Mouse (Mus musculus) midbrain, postnatal 0 days (tissue): ENCODE data around the gene Gm9970. TPM values are rescaled to one million over a fixed set of nuclear protein-coding genes. Genes with fewer than 3 reads are reported as not detected.
A peak's percentile ranks its signal among the peaks of the same experiment; 100 is the strongest.

ENCODE experiments used
- ATAC-seq: fragments of 200-750 bp; cut with Nextera tagmentation; 2 replicates; pipeline ENCODE4 v1.8.0; 2017; ENCODE audit warnings: moderate number of reproducible peaks, mild to moderate bottlenecking, moderate TSS enrichment, moderate library complexity; ENCODE audit not compliant: low FRiP score
- DNase-seq: peaks from one replicate; pipeline ENCODE4 v3.0.0-alpha.2; 2015; ENCODE audit warnings: low spot score
- H3K27ac ChIP-seq: fragments of 300-500 bp; sonication (generic); 2 replicates; pipeline ENCODE4 v1.5.1; 2014; ENCODE audit warnings: low read depth, mild to moderate bottlenecking, low read length, mixed read lengths
- H3K27me3 ChIP-seq: fragments of 300-500 bp; sonication (generic); 2 replicates; pipeline ENCODE4 v1.6.1; 2014; ENCODE audit warnings: low read length, control low read depth, mixed read lengths; ENCODE audit not compliant: insufficient read depth
- H3K36me3 ChIP-seq: fragments of 300-500 bp; sonication (generic); 2 replicates; pipeline ENCODE4 v1.6.1; 2014; ENCODE audit warnings: low read length, control low read depth, mixed read lengths; ENCODE audit not compliant: insufficient read depth
- H3K4me1 ChIP-seq: fragments of 300-500 bp; sonication (generic); 2 replicates; pipeline ENCODE4 v1.6.1; 2014; ENCODE audit warnings: mild to moderate bottlenecking, control low read depth, antibody characterized with exemption, low read length, mixed read lengths; ENCODE audit not compliant: insufficient read depth
- H3K4me2 ChIP-seq: fragments of 300-500 bp; sonication (generic); 2 replicates; pipeline ENCODE4 v1.6.1; 2014; ENCODE audit warnings: low read depth, mild to moderate bottlenecking, low read length, mixed read lengths; ENCODE audit not compliant: poor library complexity, severe bottlenecking
- H3K4me3 ChIP-seq: fragments of 300-500 bp; sonication (generic); 2 replicates; pipeline ENCODE4 v1.5.1; 2014; ENCODE audit warnings: low read depth, mild to moderate bottlenecking, low read length, moderate library complexity
- H3K9ac ChIP-seq: fragments of 300-500 bp; sonication (generic); replicated peaks from 2 replicates; pipeline ENCODE4 v1.6.1; 2014; ENCODE audit warnings: mild to moderate bottlenecking, low read length, moderate library complexity, mixed read lengths; ENCODE audit not compliant: poor library complexity, severe bottlenecking
- H3K9me3 ChIP-seq: fragments of 300-500 bp; sonication (generic); 2 replicates; pipeline ENCODE4 v1.6.1; 2016; ENCODE audit warnings: low read length, control low read depth
- CTCF ChIP-seq: IDR thresholded peaks from 2 replicates; pipeline ENCODE4 v1.5.1; 2016; ENCODE audit warnings: antibody characterized with exemption, mild to moderate bottlenecking
- whole genome bisulfite sequencing: fragments of 180-500 bp; shearing (Covaris S2); extraction: QIAGEN DNeasy Blood & Tissue Kit; methylation state at CpG from one replicate; pipeline ENCODE4 v1.1.7; 2014; 5-methylcytosine and 5-hydroxymethylcytosine counted together
- polyA plus RNA-seq: library from polyadenylated mRNA; unstranded; fragments of >200 nt; fragmentation: Nextera tagmentation; extraction: Ambion mirVana; gene quantifications from 2 replicates; pipeline ENCODE4 v1.2.1, GENCODE M21; 2015
- total RNA-seq: library from RNA; depleted of rRNA; stranded (reverse); fragments of >200 nt; gene quantifications from 2 replicates; pipeline ENCODE4 v1.2.3, GENCODE M21; 2014

Gene Gm9970
- total and polyA plus RNA-seq, 2 experiments from 2014 or later = 0.93 TPM; not detected in 1

- Histone ChIP-seq H3K36me3 (peaks cover 46% of the 10 kb centered on the region), H3K9ac (no peak overlapping the region), H3K27me3 (no peaks in the 10 kb centered on the region), H3K9me3 (no peaks in the 10 kb centered on the region), H3K4me3 (no peak overlapping the region), H3K27ac (no peak overlapping the region), H3K4me1 (0 out of 2 replicates have a peak, but pooled peaks cover 4% of the 10 kb centered on the region), H3K4me2 (no peak overlapping the region)
- DNase-seq = no peak
- 88% methylated on average over 8 of the region's 8 CpGs for WGBS
- ATAC-seq = no peak
- TF ChIP-seq CTCF = no peak
Measured at GRCm38 (mm10) chr5:31254901-31255300, 13.9 kb upstream of the Gm9970 start.

GRCm38 (mm10) chr5:31254452-31254851 is 13.4 kb upstream of the Gm9970 start:
- Histone ChIP-seq H3K9ac (no peak overlapping the region), H3K4me2 (no peak overlapping the region), H3K36me3 (peaks cover 50% of the 10 kb centered on the region), H3K27ac (no peak overlapping the region), H3K4me1 (0 out of 2 replicates have a peak, but pooled peaks cover 4% of the 10 kb centered on the region), H3K27me3 (no peaks in the 10 kb centered on the region), H3K4me3 (no peak overlapping the region), H3K9me3 (no peaks in the 10 kb centered on the region)
- TF ChIP-seq CTCF = no peak
- ATAC-seq = no peak
- 85% methylated on average over 7 of the region's 7 CpGs for WGBS
- DNase-seq = no peak

GRCm38 (mm10) chr5:31253806-31254205 is 12.8 kb upstream of the Gm9970 start:
- H3K36me3 ChIP-seq = peaks cover 54% of the 10 kb centered on the region
- DNase-seq (no peak), ATAC-seq (no peak)

GRCm38 (mm10) chr5:31252795-31253545 is 11.9 kb upstream of the Gm9970 start:
- H3K9ac ChIP-seq = no peak overlapping the region
- ATAC-seq (no peak), DNase-seq (no peak)
- no peak overlapping the region for H3K4me2 ChIP-seq
- H3K4me1 ChIP-seq = 0 out of 2 replicates have a peak, but pooled peaks cover 4% of the 10 kb centered on the region
- 85% methylated on average over 16 of the region's 16 CpGs for WGBS
- H3K27me3 ChIP-seq = no peaks in the 10 kb centered on the region
- H3K4me3 ChIP-seq = no peak overlapping the region
- no peak for TF ChIP-seq CTCF
- H3K36me3 ChIP-seq = peaks cover 59% of the 10 kb centered on the region
- H3K9me3 ChIP-seq = no peaks in the 10 kb centered on the region
- no peak overlapping the region for H3K27ac ChIP-seq

More at GRCm38 (mm10) chr5:31253806-31254205, 12.8 kb upstream of the Gm9970 start:
- Histone ChIP-seq H3K4me3 (no peak overlapping the region), H3K4me1 (0 out of 2 replicates have a peak, but pooled peaks cover 4% of the 10 kb centered on the region), H3K9ac (no peak overlapping the region), H3K27me3 (no peaks in the 10 kb centered on the region), H3K9me3 (no peaks in the 10 kb centered on the region), H3K27ac (no peak overlapping the region), H3K4me2 (no peak overlapping the region)
- WGBS = 93% methylated on average over 8 of the region's 8 CpGs
- TF ChIP-seq CTCF = no peak

GRCm38 (mm10) chr5:31252151-31252550 is 11.1 kb upstream of the Gm9970 start:
- Histone ChIP-seq H3K4me3 (no peak overlapping the region), H3K9ac (peak overlapping the region; percentile 39; the same call in 1 of the 2 replicates), H3K9me3 (no peaks in the 10 kb centered on the region), H3K27ac (no peak overlapping the region), H3K27me3 (no peaks in the 10 kb centered on the region), H3K4me2 (no peak overlapping the region), H3K36me3 (peaks cover 59% of the 10 kb centered on the region), H3K4me1 (0 out of 2 replicates have a peak, but pooled peaks cover 4% of the 10 kb centered on the region)
- ATAC-seq (no peak; the same call in 1 of the 2 replicates), DNase-seq (no peak)
- WGBS = 69% methylated on average over 10 of the region's 10 CpGs
- TF ChIP-seq CTCF = no peak

GRCm38 (mm10) chr5:31251541-31252101 is 10.6 kb upstream of the Gm9970 start, which contains the start of gene Krtcap3:
TSS of gene Krtcap3 (plus strand) at chr5:31251691.
- no peaks in the 10 kb centered on the region for H3K9me3 ChIP-seq
- no peak within 1 kb of the TSS for H3K4me3 ChIP-seq
- peak within 1 kb of the TSS; percentile 39; the same call in 1 of the 2 replicates for H3K9ac ChIP-seq
- no peak within 1 kb of the TSS for H3K4me2 ChIP-seq
- H3K27me3 ChIP-seq = no peaks in the 10 kb centered on the region
- ATAC-seq (peak; percentile 68), DNase-seq (peak; percentile 28)
- H3K4me1 ChIP-seq = 0 out of 2 replicates have a peak, but pooled peaks cover 4% of the 10 kb centered on the region
- peaks cover 62% of the 10 kb centered on the region for H3K36me3 ChIP-seq
- no peak for TF ChIP-seq CTCF
- H3K27ac ChIP-seq = no peak within 1 kb of the TSS
- WGBS = 25% methylated on average over 47 of the region's 47 CpGs
